Mouse (Mus musculus): Measurements from ENCODE around the gene Tox3.

DNA sequence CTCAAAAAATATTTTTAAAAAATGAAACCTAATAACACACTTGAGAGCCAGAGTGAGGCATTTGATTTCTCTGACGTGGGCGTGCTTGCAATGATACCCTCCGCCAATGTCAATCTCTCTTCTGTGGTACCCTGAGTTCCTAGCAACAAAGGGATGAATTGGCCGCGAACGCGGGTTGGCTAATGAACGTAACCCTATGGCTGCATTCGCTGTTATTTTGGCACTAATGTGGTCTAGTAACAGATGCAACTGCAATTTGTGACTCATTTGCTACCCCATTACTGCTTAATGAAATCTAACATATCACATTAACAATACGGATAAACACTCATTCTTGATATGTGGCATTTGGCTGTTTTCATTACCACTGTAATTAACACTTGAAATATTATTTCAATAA lies 76.2 kb downstream of the Tox3 start:
- no peak for TF ChIP-seq CTCF (IDR thresholded peaks at IDR 0.05; ENCODE audit: low read depth, low read length)
- TF ChIP-seq POLR2A (IDR thresholded peaks at IDR 0.05; ENCODE audit: insufficient read depth, low read length): no peak
- TF ChIP-seq EP300 (IDR thresholded peaks at IDR 0.05; ENCODE audit: insufficient read depth, low read depth, low read length): no peak

Data from ES-Bruce4 (cell line).